Comparison of ENCODE assay signal across 11 mouse cellular contexts in genomic region chr8:57322961-57323941, GRCm38 (mm10). TPM values are rescaled to one million over a fixed set of nuclear protein-coding genes. Genes with fewer than 3 reads are reported as not detected.
DNase-seq lines count a peak whose midpoint lies in the region; ATAC-seq lines count a peak whose summit lies in the region.
"Had no signal": no experiment of that assay in that cellular context is flagged by ENCODE, and none has a peak within 500 bp of the region (broad histone marks: within the 10 kb centered on the region; RNA-seq: fewer than 3 reads in every experiment).

No protein-coding gene starts in this region.

- no peaks in the 10 kb centered on the region for H3K9me3 ChIP-seq in midbrain, embryonic 10.5 days (replicated peaks)
- H3K9me3 ChIP-seq in midbrain, embryonic 13.5 days = no peaks in the 10 kb centered on the region
- no peaks in the 10 kb centered on the region for H3K9me3 ChIP-seq in embryonic facial prominence, embryonic 15.5 days (replicated peaks)
- H3K9me3 ChIP-seq in limb, embryonic 10.5 days (replicated peaks) = no peaks in the 10 kb centered on the region
- no peaks in the 10 kb centered on the region for H3K9me3 ChIP-seq in stomach, embryonic 16.5 days (replicated peaks; ENCODE audit: control insufficient read depth, low read length)

- H3K4me2 ChIP-seq in midbrain, embryonic 13.5 days (replicated peaks) = no peak overlapping the region
- 0 out of 2 replicates have a peak overlapping the region, but pooled peaks have one; percentile 5 for H3K4me2 ChIP-seq in embryonic facial prominence, embryonic 15.5 days (replicated peaks)
- H3K4me2 ChIP-seq in stomach, embryonic 16.5 days (ENCODE audit: low read depth, low read length) = peak overlapping the region; percentile 54

- DNase-seq in midbrain, embryonic 10.5 days (ENCODE audit: low spot score) = peak; percentile 66
- DNase-seq in limb, embryonic 10.5 days (ENCODE audit: low spot score) = peak; percentile 67
- DNase-seq in spleen, postnatal 4 days (ENCODE audit: low spot score in 2 of 2) = no peak
- no peak for DNase-seq in cerebellum, adult 11 months
- DNase-seq: left cerebral cortex, postnatal 4 days; thymus, adult 2 months had no signal

- peaks cover 100% of the 10 kb centered on the region for H3K27me3 ChIP-seq in midbrain, embryonic 10.5 days (ENCODE audit: low read depth, poor library complexity, severe bottlenecking)
- H3K27me3 ChIP-seq in midbrain, embryonic 13.5 days = peaks cover 96% of the 10 kb centered on the region
- H3K27me3 ChIP-seq in embryonic facial prominence, embryonic 15.5 days = peaks cover 97% of the 10 kb centered on the region
- peaks cover 85% of the 10 kb centered on the region for H3K27me3 ChIP-seq in limb, embryonic 10.5 days (ENCODE audit: low read depth, poor library complexity, severe bottlenecking)
- peaks cover 61% of the 10 kb centered on the region for H3K27me3 ChIP-seq in stomach, embryonic 16.5 days (ENCODE audit: control insufficient read depth, insufficient read depth, low read length)

- peaks cover 37% of the 10 kb centered on the region for H3K4me1 ChIP-seq in midbrain, embryonic 10.5 days
- H3K4me1 ChIP-seq in midbrain, embryonic 13.5 days (replicated peaks) = peaks cover 16% of the 10 kb centered on the region
- peaks cover 24% of the 10 kb centered on the region for H3K4me1 ChIP-seq in embryonic facial prominence, embryonic 15.5 days
- H3K4me1 ChIP-seq in limb, embryonic 10.5 days = peaks cover 66% of the 10 kb centered on the region
- peaks cover 10% of the 10 kb centered on the region for H3K4me1 ChIP-seq in stomach, embryonic 16.5 days (ENCODE audit: control insufficient read depth, insufficient read depth, low read length)

- no peak overlapping the region for H3K9ac ChIP-seq in midbrain, embryonic 13.5 days (replicated peaks)
- H3K9ac ChIP-seq in embryonic facial prominence, embryonic 15.5 days = no peak overlapping the region
- peak overlapping the region; percentile 88 for H3K9ac ChIP-seq in stomach, embryonic 16.5 days (ENCODE audit: low read length)

- H3K27ac ChIP-seq in midbrain, embryonic 10.5 days (replicated peaks) = no peak overlapping the region
- H3K27ac ChIP-seq in midbrain, embryonic 13.5 days = no peak overlapping the region
- H3K27ac ChIP-seq in embryonic facial prominence, embryonic 15.5 days (replicated peaks) = peak overlapping the region; percentile 24; the same call in 1 of the 2 replicates
- H3K27ac ChIP-seq in limb, embryonic 10.5 days = peak overlapping the region; percentile 99
- H3K27ac ChIP-seq in stomach, embryonic 16.5 days (ENCODE audit: low read length) = peak overlapping the region; percentile 92

- under 1% methylated on average over 31 of the region's 31 CpGs for WGBS in midbrain, embryonic 10.5 days
- under 1% methylated on average over 31 of the region's 31 CpGs for WGBS in midbrain, embryonic 13.5 days
- WGBS in embryonic facial prominence, embryonic 15.5 days = 7% methylated on average over 31 of the region's 31 CpGs
- WGBS in limb, embryonic 10.5 days = under 1% methylated on average over 31 of the region's 31 CpGs
- WGBS in stomach, embryonic 16.5 days = 5% methylated on average over 31 of the region's 31 CpGs

- no peak for ATAC-seq in midbrain, embryonic 13.5 days
- ATAC-seq in embryonic facial prominence, embryonic 15.5 days (ENCODE audit: insufficient number of reproducible peaks, low FRiP score, low TSS enrichment, low read depth) = no peak
- ATAC-seq in stomach, embryonic 16.5 days (ENCODE audit: insufficient read depth, low FRiP score) = no peak
- ATAC-seq: hindbrain, embryonic 16.5 days; Patski had no signal

- H3K36me3 ChIP-seq in midbrain, embryonic 10.5 days = no peaks in the 10 kb centered on the region
- no peaks in the 10 kb centered on the region for H3K36me3 ChIP-seq in midbrain, embryonic 13.5 days
- H3K36me3 ChIP-seq in embryonic facial prominence, embryonic 15.5 days = no peaks in the 10 kb centered on the region
- peaks cover 39% of the 10 kb centered on the region for H3K36me3 ChIP-seq in limb, embryonic 10.5 days
- H3K36me3 ChIP-seq in stomach, embryonic 16.5 days (ENCODE audit: control insufficient read depth, insufficient read depth, low read length) = no peaks in the 10 kb centered on the region

- no peak overlapping the region for H3K4me3 ChIP-seq in midbrain, embryonic 10.5 days
- H3K4me3 ChIP-seq in midbrain, embryonic 13.5 days (replicated peaks) = no peak overlapping the region
- H3K4me3 ChIP-seq in embryonic facial prominence, embryonic 15.5 days (replicated peaks) = peak overlapping the region; percentile 49
- H3K4me3 ChIP-seq in limb, embryonic 10.5 days = peak overlapping the region; percentile 89
- peak overlapping the region; percentile 65 for H3K4me3 ChIP-seq in stomach, embryonic 16.5 days (replicated peaks; ENCODE audit: low read length)

RNA-seq across cellular contexts. Expression of gene Hand2, which starts 2.5 kb away (rescaled TPM):
- not detected in 2 replicates for polyA plus RNA-seq in midbrain, embryonic 10.5 days (2016; fragmentation: Nextera tagmentation; extraction: Ambion mirVana)
- not detected in 2 replicates for polyA plus RNA-seq in midbrain, embryonic 13.5 days (2015; fragmentation: Nextera tagmentation; extraction: Ambion mirVana)
- polyA plus RNA-seq in embryonic facial prominence, embryonic 15.5 days (2015; fragmentation: Nextera tagmentation; extraction: Ambion mirVana) = 2.3 and 3.8 TPM in 2 replicates
- 9.8 and 10.1 TPM in 2 replicates for polyA plus RNA-seq in limb, embryonic 10.5 days (2016; fragmentation: Nextera tagmentation; extraction: Ambion mirVana)
- 6.2 and 7.5 TPM in 2 replicates for polyA plus RNA-seq in stomach, embryonic 16.5 days (2015; fragmentation: Nextera tagmentation; extraction: Ambion mirVana)
- polyA plus RNA-seq: hindbrain, embryonic 16.5 days had no signal

Comparison
In these comparisons a context has a peak if more than half of its experiments do, and no peak if none do; other contexts are left out.
1. DNase-seq: peak in midbrain, embryonic 10.5 days (single experiment) and limb, embryonic 10.5 days (single experiment); none in spleen, postnatal 4 days (0 of 2) and cerebellum, adult 11 months (single experiment).
2. H3K27ac ChIP-seq: peak in embryonic facial prominence, embryonic 15.5 days (single experiment), limb, embryonic 10.5 days (single experiment) and stomach, embryonic 16.5 days (single experiment); none in midbrain, embryonic 10.5 days (single experiment) and midbrain, embryonic 13.5 days (single experiment).
3. H3K4me3 ChIP-seq: peak in embryonic facial prominence, embryonic 15.5 days (single experiment), limb, embryonic 10.5 days (single experiment) and stomach, embryonic 16.5 days (single experiment); none in midbrain, embryonic 10.5 days (single experiment) and midbrain, embryonic 13.5 days (single experiment).